Mouse (Mus musculus) thymus, adult 18-20 months (tissue): Measurements from ENCODE around the gene Ccdc34.

Experiments used
- DNase-seq, 2 experiments: peaks; one replicate each; pipeline ENCODE4 v3.0.0; 2022; ENCODE audit warnings: mixed read lengths in 2 of 2

Gene Ccdc34

DNA sequence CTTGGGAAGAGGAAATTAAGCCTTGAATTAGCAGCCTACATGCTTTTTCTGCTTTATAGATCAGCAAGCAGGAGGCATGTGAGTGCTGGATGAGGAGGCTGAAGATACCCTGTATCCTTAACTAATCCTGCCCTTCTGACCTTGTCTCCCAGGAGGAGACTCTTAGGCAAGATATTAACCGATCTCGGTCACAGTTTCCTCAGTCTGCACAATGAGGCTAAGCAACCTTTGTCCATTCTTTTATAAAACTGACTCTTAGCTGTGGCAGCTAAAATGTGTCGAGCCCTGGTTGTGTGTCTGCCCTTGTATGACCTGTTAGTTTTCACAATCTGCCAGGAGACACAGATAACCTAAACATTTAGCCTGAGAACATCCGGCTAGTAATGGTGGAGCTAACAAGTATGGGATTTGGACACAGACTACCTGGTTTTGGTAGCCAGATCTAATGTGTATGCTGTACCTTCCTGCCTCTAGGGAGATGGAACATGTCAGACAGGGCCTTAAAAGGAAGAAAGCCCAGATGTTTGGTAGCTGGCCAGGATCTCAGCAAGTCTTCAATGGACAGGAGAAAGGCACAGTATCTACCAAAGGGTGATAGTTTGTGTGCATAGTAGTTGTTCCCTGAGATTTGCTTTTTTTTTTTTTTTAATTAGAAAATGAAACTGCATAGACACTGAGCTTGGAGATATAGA is 165.3 kb downstream of the Ccdc34 start:
- DNase-seq = no peak

GRCm38 (mm10) chr2:110184071-110184470 is 166.5 kb downstream of the Ccdc34 start:
- no peak for DNase-seq

GRCm38 (mm10) chr2:110186427-110186980 is 168.9 kb downstream of the Ccdc34 start:
- DNase-seq = no peak

DNA sequence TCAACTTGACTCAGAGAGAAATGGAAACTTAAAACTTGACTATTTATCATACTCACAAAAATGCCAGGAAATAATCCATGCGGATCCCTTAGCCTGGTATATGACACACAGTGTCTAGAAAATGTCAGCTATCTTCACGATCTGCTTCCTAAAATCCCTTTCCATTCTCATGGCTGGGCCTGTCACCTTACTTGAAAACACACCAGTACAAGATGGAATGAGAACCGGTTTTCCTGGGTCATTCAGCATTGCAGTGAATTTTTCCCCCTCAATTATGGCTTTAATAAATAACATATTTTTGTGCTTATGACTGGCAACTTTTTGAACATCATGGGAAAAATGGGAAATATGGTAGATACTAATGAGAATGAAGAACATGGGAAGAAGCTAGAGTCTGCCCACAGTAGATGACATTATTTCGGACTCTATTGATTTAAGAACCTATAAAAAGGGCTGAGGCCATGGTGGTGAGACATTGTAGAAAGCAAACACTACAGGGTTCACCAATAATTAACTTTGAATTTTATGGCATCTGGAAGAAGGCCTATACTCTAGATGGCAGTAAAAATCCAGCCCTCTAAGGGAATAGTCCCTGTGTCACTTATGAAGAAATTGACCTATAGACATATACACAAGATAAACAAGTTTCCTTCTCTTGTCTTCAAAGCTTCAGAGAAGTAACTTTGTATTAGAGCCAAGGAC is 171.2 kb downstream of the Ccdc34 start:
- DNase-seq = no peak

- no peak for DNase-seq
Observed at GRCm38 (mm10) chr2:110190416-110190815, 172.8 kb downstream of the Ccdc34 start.

DNA sequence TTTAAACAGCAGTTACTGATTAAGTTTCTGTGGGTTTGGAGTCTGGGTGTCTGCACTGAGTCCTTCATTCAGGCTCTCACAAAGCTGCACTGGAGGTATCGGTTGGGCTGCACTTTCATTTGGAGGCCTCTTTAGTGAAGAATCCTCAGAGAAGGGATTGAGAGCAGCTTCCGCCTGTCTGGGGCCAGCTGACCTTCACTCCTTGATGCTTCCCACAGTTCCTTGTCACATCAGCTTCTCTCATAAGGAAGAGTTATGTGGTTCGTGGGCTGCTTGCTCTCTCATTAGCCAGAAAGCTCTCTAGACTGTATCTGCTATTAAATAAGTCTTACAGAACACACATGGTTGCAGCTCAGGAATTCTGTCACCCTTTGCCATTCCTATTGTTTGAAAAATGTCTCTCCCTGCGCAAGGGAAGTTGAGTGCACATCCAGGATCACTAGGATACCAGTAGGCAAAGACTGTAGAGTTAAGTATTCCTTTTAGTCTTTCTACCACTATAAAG is 173.6 kb downstream of the Ccdc34 start:
- no peak for DNase-seq

- DNase-seq = no peak
Observed at GRCm38 (mm10) chr2:110191965-110192701, 174.5 kb downstream of the Ccdc34 start.

DNA sequence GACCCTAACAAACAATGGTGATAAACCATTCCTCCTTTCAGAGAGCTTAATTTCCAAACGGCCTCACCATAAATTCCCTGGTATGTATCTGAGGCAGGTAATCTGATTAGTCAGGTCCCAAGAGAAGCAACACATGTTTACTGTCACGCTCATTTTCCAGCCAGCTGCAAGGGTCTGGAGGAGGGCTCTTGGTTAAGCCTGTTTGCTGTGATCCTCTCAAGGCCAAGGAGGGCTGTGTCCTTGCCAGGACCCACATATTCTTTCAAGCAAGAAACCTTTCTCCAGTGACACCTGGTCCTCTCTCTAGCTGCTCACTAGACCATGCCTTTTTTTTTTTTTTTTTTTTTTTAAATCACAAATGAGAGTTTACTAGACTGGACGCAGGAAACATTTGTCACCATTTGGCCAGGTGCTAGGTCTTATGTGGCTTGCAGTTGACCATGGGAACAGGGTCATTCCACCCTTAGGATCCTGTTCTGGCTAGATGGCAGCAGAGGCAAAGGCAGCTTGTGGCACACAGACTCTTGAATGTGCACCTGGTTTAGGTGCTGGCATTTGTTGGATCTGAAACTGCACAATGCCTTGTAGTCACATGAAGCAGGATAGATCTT is 175.2 kb downstream of the Ccdc34 start:
- no peak for DNase-seq

DNA sequence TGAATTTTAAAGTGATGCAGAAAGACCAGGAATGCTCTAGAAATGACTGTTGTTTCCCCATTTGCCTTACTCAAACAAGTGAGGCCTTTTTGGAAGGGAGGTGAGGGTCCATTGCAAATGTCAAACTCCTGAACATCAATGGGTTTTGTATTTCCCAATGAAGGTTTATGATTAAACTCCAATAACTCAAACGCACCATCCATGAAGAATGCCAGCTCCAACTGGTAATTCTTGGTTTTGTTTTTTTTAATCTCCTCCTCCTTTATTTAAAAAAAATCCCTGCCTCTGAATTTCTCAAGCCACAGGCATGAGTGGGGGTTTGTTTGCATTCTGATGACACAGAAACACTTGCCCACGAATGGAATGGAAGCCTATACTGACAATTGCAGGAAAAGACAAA is 178.9 kb downstream of the Ccdc34 start:
- no peak for DNase-seq

DNA sequence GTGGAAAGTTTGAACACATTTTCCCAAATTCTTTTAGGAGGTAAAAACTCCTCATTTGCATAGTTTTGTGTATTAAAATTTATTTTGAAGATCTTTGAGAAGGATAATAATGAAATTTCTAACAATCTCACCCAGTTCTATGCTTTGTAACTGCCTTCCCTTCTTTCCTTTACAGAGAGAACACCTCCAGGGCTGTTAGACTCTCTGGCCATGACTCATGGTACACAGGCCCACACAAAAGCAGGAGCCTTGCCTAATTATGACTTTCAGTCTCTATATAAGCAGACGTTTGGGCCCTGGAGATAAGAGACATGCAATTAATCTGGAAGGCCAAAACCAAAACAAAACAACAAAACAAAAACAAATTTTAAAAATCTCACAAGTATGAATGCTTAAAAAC is 182.0 kb downstream of the Ccdc34 start:
- no peak for DNase-seq

GRCm38 (mm10) chr2:110201770-110202169 is 184.2 kb downstream of the Ccdc34 start:
- DNase-seq = no peak

DNA sequence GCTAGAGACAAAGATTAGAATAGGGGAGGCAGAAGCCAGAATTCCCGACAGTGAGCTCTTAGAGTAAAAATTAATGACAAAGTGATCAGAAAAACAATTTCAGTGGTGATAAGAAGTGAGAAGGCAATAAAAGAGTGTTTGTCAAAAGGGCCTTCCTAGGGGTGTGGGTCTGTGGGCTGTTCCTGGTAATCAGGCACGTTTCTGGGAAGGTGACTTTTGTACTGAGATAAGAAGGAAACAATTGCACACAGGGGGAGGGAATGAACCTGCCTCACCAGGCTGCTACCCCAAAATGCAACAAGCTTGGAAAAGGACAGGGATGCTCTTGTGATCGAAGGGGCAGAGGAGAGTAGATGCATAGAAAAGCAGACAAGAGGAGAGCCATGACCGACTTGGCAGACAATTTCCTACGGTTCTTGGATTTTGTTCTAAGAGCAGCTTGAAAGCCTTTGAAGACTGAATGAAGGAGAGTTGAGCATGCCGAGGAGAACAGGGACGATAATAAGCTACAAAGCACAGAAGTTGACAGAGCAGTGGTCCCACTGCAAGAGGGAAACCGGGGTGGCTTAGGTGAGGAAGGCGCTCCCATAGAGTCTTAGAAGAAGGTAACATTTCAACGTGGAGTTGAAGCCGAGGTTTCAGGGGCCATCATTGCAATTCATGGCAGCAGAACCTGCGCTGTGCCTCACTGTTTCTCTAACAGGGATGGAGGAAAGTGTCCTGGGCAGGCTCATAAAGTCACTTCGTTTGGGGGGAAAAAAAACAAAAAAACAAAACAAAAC is 185.3 kb downstream of the Ccdc34 start:
- DNase-seq = no peak

GRCm38 (mm10) chr2:110204169-110204568 is 186.6 kb downstream of the Ccdc34 start:
- DNase-seq = no peak

- DNase-seq = no peak
Observed at GRCm38 (mm10) chr2:110204705-110205318, 187.2 kb downstream of the Ccdc34 start.

DNA sequence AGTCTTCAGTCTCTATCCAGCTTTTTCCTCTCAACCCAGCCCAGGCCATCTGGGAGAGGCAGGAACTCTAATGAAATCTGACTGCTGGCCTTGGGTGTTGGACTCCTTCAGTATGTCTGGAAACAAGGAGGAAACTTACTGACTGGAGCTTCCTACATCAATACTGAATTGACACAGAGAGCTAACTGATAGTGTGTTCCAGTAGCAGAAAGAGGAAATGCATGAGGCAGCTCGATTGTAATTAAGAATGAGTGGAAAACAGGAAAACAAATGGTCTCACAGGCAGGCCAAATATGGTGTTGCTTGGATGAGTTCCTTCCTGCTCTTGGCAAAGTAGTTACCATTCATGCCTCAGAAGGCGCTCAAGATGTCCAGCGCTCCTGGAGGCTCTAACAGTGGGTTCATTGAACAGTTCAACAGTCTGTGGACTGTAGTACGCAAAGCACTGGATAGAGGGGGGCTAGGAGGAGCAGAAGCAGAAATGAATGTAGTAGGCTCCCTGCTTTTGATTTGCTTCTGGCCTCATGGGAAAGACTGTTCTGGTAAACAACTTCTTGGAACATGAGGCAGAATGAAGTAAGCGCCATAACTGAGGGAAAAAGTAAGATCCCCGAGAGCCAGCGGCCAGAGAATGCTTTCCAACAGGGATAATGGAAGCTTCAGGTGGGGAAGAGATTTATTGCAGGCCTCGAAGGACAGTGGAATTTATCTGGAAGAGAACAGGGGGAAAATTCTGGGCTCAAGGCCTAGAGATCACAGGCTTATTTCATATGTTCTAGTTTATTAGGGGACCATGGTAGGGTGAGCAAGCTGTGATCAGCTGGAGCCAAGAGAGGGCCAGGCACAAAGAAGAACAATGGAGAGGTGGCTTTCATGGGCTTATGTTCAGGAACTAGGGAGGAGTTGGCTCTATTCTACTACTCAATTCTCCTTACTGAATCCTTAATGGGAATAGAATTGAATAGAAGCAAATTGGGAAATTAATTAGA is 193.2 kb downstream of the Ccdc34 start:
- DNase-seq = no peak

GRCm38 (mm10) chr2:110214278-110214677 is 196.7 kb downstream of the Ccdc34 start:
- DNase-seq = no peak

- DNase-seq = no peak
Observed at GRCm38 (mm10) chr2:110214991-110215684, 197.5 kb downstream of the Ccdc34 start.

- DNase-seq = no peak
Observed at GRCm38 (mm10) chr2:110215685-110216058, 198.1 kb downstream of the Ccdc34 start.

- no peak for DNase-seq
Observed at GRCm38 (mm10) chr2:110220492-110220891, 202.9 kb downstream of the Ccdc34 start.

DNA sequence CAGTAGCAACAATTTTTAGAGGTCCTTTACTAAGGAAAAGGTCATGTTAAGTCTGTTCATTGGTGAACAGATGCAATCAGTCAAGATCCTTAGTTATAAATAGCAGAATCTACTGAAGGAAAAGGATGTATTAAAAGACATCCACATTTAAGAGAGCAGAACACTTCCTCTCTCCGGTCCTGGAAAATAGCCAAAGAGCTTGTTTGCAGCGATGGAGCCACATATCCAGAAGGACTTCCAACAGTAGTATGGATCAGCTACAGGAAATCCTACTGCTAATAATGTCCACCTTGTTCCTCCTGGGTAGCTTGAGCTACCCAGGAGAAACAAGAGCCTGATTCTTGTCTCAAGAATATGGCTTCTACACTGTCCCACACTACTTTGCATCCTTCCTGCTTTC is 205.2 kb downstream of the Ccdc34 start:
- DNase-seq = no peak
